Comparison of ENCODE assay signal across 8 mouse cellular contexts in the genomic region with DNA sequence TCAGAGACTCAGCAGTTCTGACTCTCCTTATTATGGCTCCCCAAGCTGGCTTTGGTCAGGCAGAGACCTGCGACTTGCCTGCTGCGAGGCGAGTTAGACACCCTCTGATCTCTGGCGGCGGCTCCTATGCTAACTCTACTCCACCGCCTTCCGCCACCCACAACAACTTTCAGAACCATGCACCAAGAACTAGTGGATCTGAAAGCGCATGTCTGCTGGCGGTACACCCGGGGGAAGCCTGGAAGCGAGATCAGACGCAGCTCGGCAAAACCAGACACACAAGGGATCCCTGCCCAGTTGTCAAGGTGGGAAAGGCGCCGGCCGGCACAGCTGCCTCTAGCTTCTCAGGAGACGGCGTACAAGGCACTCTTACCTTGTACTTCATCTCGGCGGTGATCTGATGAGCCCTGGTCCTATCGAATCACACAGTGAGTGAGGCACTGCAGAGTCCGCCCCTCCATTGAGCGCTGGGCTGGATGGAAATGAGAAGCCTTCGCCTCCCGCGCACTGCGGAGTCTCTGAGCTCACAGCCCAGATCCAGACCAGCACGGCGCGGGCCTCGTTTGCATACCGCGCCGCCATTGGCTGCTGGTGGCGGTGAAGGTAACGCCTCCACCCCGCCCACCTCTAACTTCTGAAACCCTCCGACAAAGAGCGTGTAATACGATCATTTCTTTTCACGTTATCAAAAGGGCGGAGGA.
DNase-seq lines count a peak whose midpoint lies in the region; ATAC-seq and TF ChIP-seq lines count a peak whose summit lies in the region.

No protein-coding gene starts in this region.

- no peak for TF ChIP-seq EP300 in MEL (IDR thresholded peaks at IDR 0.05; ENCODE audit: low read depth in 1 of 2, low read length in 2 of 2)

- peak; percentile 99 for ATAC-seq in forebrain, embryonic 16.5 days
- ATAC-seq in neural tube, embryonic 15.5 days (ENCODE audit: low FRiP score) = peak; percentile 98

- peak; percentile 96 for DNase-seq in MEL (ENCODE audit: low read depth, low spot score)
- DNase-seq in cerebellum, adult 18-20 months = peak; percentile 89 to 90
- peak; percentile 95 to 96 for DNase-seq in heart, postnatal 36 days
- peak; percentile 94 to 95 for DNase-seq in layer of hippocampus, adult 2 months (ENCODE audit: low spot score in 2 of 2)
- DNase-seq in lung, adult 2 months = peak; percentile 97
- DNase-seq in testis, postnatal 10 days (ENCODE audit: low spot score) = peak; percentile 93

- TF ChIP-seq CTCF in MEL (IDR thresholded peaks at IDR 0.05 in 2 of 3, conservative IDR thresholded peaks at IDR 0.05 in 1 of 3; ENCODE audit: control insufficient read depth in 1 of 3, insufficient read depth in 1 of 3, low read depth in 2 of 3, low read length in 3 of 3, poor library complexity in 1 of 3, severe bottlenecking in 1 of 3) = no peak
- peak; percentile 39; the same call in 1 of the 2 replicates for TF ChIP-seq CTCF in layer of hippocampus, adult 2 months (conservative IDR thresholded peaks at IDR 0.05)
- TF ChIP-seq CTCF in lung, adult 2 months (IDR thresholded peaks at IDR 0.05; ENCODE audit: insufficient read depth, low read length) = no peak

- no peaks in the 10 kb centered on the region for H3K4me1 ChIP-seq in MEL (ENCODE audit: control insufficient read depth in 1 of 2, insufficient read depth in 2 of 2, low read length in 2 of 2)
- peaks cover 52% of the 10 kb centered on the region for H3K4me1 ChIP-seq in forebrain, embryonic 16.5 days (replicated peaks; ENCODE audit: control insufficient read depth, insufficient read depth, low read length)
- H3K4me1 ChIP-seq in lung, adult 2 months (ENCODE audit: control insufficient read depth, insufficient read depth, low read length) = peaks cover 19% of the 10 kb centered on the region
- H3K4me1 ChIP-seq in neural tube, embryonic 15.5 days = peaks cover 54% of the 10 kb centered on the region

- peaks cover 0 to 4% of the 10 kb centered on the region in 2 experiments; a peak in 1 of 4 replicates for H3K36me3 ChIP-seq in MEL (ENCODE audit: control insufficient read depth in 1 of 2, insufficient read depth in 2 of 2, low read length in 2 of 2)
- H3K36me3 ChIP-seq in forebrain, embryonic 16.5 days (ENCODE audit: control insufficient read depth, insufficient read depth) = no peaks in the 10 kb centered on the region
- no peaks in the 10 kb centered on the region for H3K36me3 ChIP-seq in neural tube, embryonic 15.5 days

- no peaks in the 10 kb centered on the region for H3K9me3 ChIP-seq in MEL (replicated peaks; ENCODE audit: insufficient read depth, low read length)
- no peaks in the 10 kb centered on the region for H3K9me3 ChIP-seq in forebrain, embryonic 16.5 days (ENCODE audit: control insufficient read depth, low read length)
- H3K9me3 ChIP-seq in neural tube, embryonic 15.5 days (replicated peaks) = no peaks in the 10 kb centered on the region

- under 1% methylated on average over 42 of the region's 42 CpGs for WGBS in forebrain, embryonic 16.5 days
- WGBS in lung, adult 2 months = under 1% methylated on average over 42 of the region's 42 CpGs
- under 1% methylated on average over 42 of the region's 42 CpGs for WGBS in neural tube, embryonic 15.5 days

- H3K9ac ChIP-seq in MEL (ENCODE audit: control insufficient read depth, low read depth, low read length, poor library complexity, severe bottlenecking) = peak overlapping the region; percentile 42
- peak overlapping the region; percentile 74 for H3K9ac ChIP-seq in forebrain, embryonic 16.5 days (replicated peaks; ENCODE audit: low read depth, low read length)
- peak overlapping the region; percentile 71 for H3K9ac ChIP-seq in neural tube, embryonic 15.5 days (replicated peaks)

- intact Hi-C loops in heart, postnatal 36 days (cut with DNase I) = loop anchor here (2.0 kb wide), 2 partner anchors 56 to 212 kb away; no protein-coding TSS in a partner anchor

- peak overlapping the region; percentile 65 for H3K4me2 ChIP-seq in forebrain, embryonic 16.5 days (ENCODE audit: low read length)
- H3K4me2 ChIP-seq in neural tube, embryonic 15.5 days = peak overlapping the region; percentile 69

- H3K79me2 ChIP-seq in MEL (ENCODE audit: control insufficient read depth, insufficient read depth, low read length, poor library complexity) = no peaks in the 10 kb centered on the region

- no peak overlapping the region for H3K27ac ChIP-seq in MEL (ENCODE audit: control insufficient read depth, low read depth, low read length)
- H3K27ac ChIP-seq in forebrain, embryonic 16.5 days (ENCODE audit: low read length) = peak overlapping the region; percentile 95
- H3K27ac ChIP-seq in layer of hippocampus, adult 2 months = peak overlapping the region; percentile 90
- peak overlapping the region; percentile 93 for H3K27ac ChIP-seq in neural tube, embryonic 15.5 days (replicated peaks)

- peaks cover 0 to 1% of the 10 kb centered on the region in 2 experiments; a peak in 1 of 4 replicates for H3K27me3 ChIP-seq in MEL (ENCODE audit: control insufficient read depth in 1 of 2, insufficient read depth in 2 of 2, low read length in 2 of 2)
- no peaks in the 10 kb centered on the region for H3K27me3 ChIP-seq in forebrain, embryonic 16.5 days (replicated peaks; ENCODE audit: control insufficient read depth, insufficient read depth, low read length)
- no peaks in the 10 kb centered on the region for H3K27me3 ChIP-seq in neural tube, embryonic 15.5 days (replicated peaks)

- peak in 1 of 2 experiments; percentile 68; a peak in 2 of 4 replicates for TF ChIP-seq POLR2A in MEL (IDR thresholded peaks at IDR 0.05; ENCODE audit: control insufficient read depth in 1 of 2, insufficient read depth in 1 of 2, low read depth in 1 of 2, low read length in 2 of 2, poor library complexity in 1 of 2)
- peak; percentile 100 for TF ChIP-seq POLR2A in lung, adult 2 months (IDR thresholded peaks at IDR 0.05; ENCODE audit: borderline replicate concordance, extremely low read depth, low read depth, low read length)

- H3K4me3 ChIP-seq in MEL (ENCODE audit: control insufficient read depth in 1 of 2, insufficient read depth in 1 of 2, low read depth in 2 of 2, low read length in 2 of 2) = peak overlapping the region; percentile 53 to 63
- H3K4me3 ChIP-seq in forebrain, embryonic 16.5 days (replicated peaks; ENCODE audit: low read length) = peak overlapping the region; percentile 72
- peak overlapping the region; percentile 92 for H3K4me3 ChIP-seq in layer of hippocampus, adult 2 months
- peak overlapping the region; percentile 88 for H3K4me3 ChIP-seq in lung, adult 2 months (replicated peaks; ENCODE audit: extremely low read depth, low read depth, low read length)
- peak overlapping the region; percentile 68 for H3K4me3 ChIP-seq in neural tube, embryonic 15.5 days (replicated peaks)

- no peak for TF ChIP-seq RAD21 in MEL (IDR thresholded peaks at IDR 0.05; ENCODE audit: low read depth, low read length)

TF ChIP-seq in MEL, 35 proteins besides CTCF, POLR2A, EP300 and RAD21:
- TF ChIP-seq TBP (IDR thresholded peaks at IDR 0.05; ENCODE audit: low read depth, low read length) = peak; percentile 91
- peak; percentile 94; the same call in 1 of the 2 replicates for TF ChIP-seq UBTF (IDR thresholded peaks at IDR 0.05; ENCODE audit: borderline replicate concordance, insufficient read depth, low read depth, low read length)
- no peak for TF ChIP-seq MYC (IDR thresholded peaks at IDR 0.05; ENCODE audit: low read depth, low read length)
- TF ChIP-seq RCOR1 (IDR thresholded peaks at IDR 0.05; ENCODE audit: low read depth, low read length) = no peak
